Mouse (Mus musculus) heart, embryonic 13.5 days (tissue): ENCODE data around the gene Kctd21. TPM values are rescaled to one million over a fixed set of nuclear protein-coding genes. Genes with fewer than 3 reads are reported as not detected.

Experiments
- ATAC-seq: fragments of 200-750 bp; cut with Nextera tagmentation; 2 replicates; pipeline ENCODE4 v1.8.0; 2017; ENCODE audit warnings: moderate TSS enrichment; ENCODE audit not compliant: insufficient number of reproducible peaks, low FRiP score, low TSS enrichment; ENCODE audit errors: extremely low read depth
- H3K27ac ChIP-seq: fragments of 300-500 bp; sonication (generic); replicated peaks from 2 replicates; pipeline ENCODE4 v1.5.1; 2015; ENCODE audit warnings: moderate library complexity, mild to moderate bottlenecking, inconsistent platforms
- H3K27me3 ChIP-seq: fragments of 300-500 bp; sonication (generic); replicated peaks from 2 replicates; pipeline ENCODE4 v1.6.1; 2015; ENCODE audit warnings: mild to moderate bottlenecking, inconsistent platforms
- H3K36me3 ChIP-seq: fragments of 300-500 bp; sonication (generic); 2 replicates; pipeline ENCODE4 v1.6.1; 2015; ENCODE audit warnings: mild to moderate bottlenecking, inconsistent platforms
- H3K4me1 ChIP-seq: fragments of 300-500 bp; sonication (generic); 2 replicates; pipeline ENCODE4 v1.6.1; 2015; ENCODE audit warnings: inconsistent platforms
- H3K4me2 ChIP-seq: fragments of 300-500 bp; sonication (generic); 2 replicates; pipeline ENCODE4 v1.6.1; 2015; ENCODE audit warnings: inconsistent platforms, mild to moderate bottlenecking, moderate library complexity
- H3K4me3 ChIP-seq: fragments of 300-500 bp; sonication (generic); 2 replicates; pipeline ENCODE4 v1.5.1; 2015; ENCODE audit warnings: moderate library complexity, mild to moderate bottlenecking, inconsistent platforms
- H3K9ac ChIP-seq: fragments of 300-500 bp; sonication (generic); 2 replicates; pipeline ENCODE4 v1.6.1; 2015; ENCODE audit warnings: inconsistent platforms, mild to moderate bottlenecking, moderate library complexity
- H3K9me3 ChIP-seq: fragments of 300-500 bp; sonication (generic); 2 replicates; pipeline ENCODE4 v1.6.1; 2016; ENCODE audit warnings: inconsistent platforms
- WGBS: fragments of 180-500 bp; shearing (Covaris S2); methylation state at CpG from one replicate; pipeline ENCODE4 v1.1.7; 2015; ENCODE audit warnings: mixed read lengths; 5-methylcytosine and 5-hydroxymethylcytosine counted together
- polyA plus RNA-seq: library from polyadenylated mRNA; unstranded; fragments of >200 nt; fragmentation: Nextera tagmentation; extraction: Ambion mirVana; gene quantifications from 2 replicates; pipeline ENCODE4 v1.2.1, GENCODE M21; 2015

The Kctd21 gene
- polyA plus RNA-seq, 1 experiment from 2014 or later: 3.4 TPM

GRCm38 (mm10) chr7:97336678-97337077, 4.6 kb downstream of the Kctd21 start:
- WGBS: 61% methylated on average over 1 of the region's 1 CpGs
- Histone ChIP-seq H3K4me1 (peaks cover 39% of the 10 kb centered on the region), H3K27me3 (no peaks in the 10 kb centered on the region), H3K9me3 (no peaks in the 10 kb centered on the region), H3K27ac (no peak overlapping the region), H3K4me3 (no peak overlapping the region), H3K9ac (no peak overlapping the region), H3K4me2 (no peak overlapping the region), H3K36me3 (no peaks in the 10 kb centered on the region)
- ATAC-seq: no peak

GRCm38 (mm10) chr7:97338593-97338992, 6.5 kb downstream of the Kctd21 start:
- ATAC-seq: no peak
- WGBS: 77% methylated on average over 4 of the region's 4 CpGs
- Histone ChIP-seq H3K4me1 (peaks cover 43% of the 10 kb centered on the region), H3K27me3 (no peaks in the 10 kb centered on the region), H3K4me3 (no peak overlapping the region), H3K9ac (no peak overlapping the region), H3K27ac (no peak overlapping the region), H3K9me3 (no peaks in the 10 kb centered on the region), H3K4me2 (no peak overlapping the region), H3K36me3 (no peaks in the 10 kb centered on the region)

- H3K4me3 ChIP-seq: no peak overlapping the region
- H3K36me3 ChIP-seq: no peaks in the 10 kb centered on the region
- no peak overlapping the region for H3K4me2 ChIP-seq
- no peaks in the 10 kb centered on the region for H3K27me3 ChIP-seq
- peaks cover 51% of the 10 kb centered on the region for H3K4me1 ChIP-seq
- no peak overlapping the region for H3K27ac ChIP-seq
- H3K9ac ChIP-seq: no peak overlapping the region
- ATAC-seq: no peak
- WGBS: 92% methylated on average over 7 of the region's 7 CpGs
- no peaks in the 10 kb centered on the region for H3K9me3 ChIP-seq
Observed at GRCm38 (mm10) chr7:97339623-97340022, 7.5 kb downstream of the Kctd21 start.

- Histone ChIP-seq H3K9ac (no peak overlapping the region), H3K27ac (no peak overlapping the region), H3K4me2 (no peak overlapping the region), H3K9me3 (no peaks in the 10 kb centered on the region), H3K4me1 (peaks cover 67% of the 10 kb centered on the region), H3K36me3 (no peaks in the 10 kb centered on the region), H3K4me3 (no peak overlapping the region), H3K27me3 (no peaks in the 10 kb centered on the region)
- WGBS: 40% methylated on average over 18 of the region's 18 CpGs
- no peak for ATAC-seq
Observed at GRCm38 (mm10) chr7:97340907-97341849, 9.1 kb downstream of the Kctd21 start.

- H3K36me3 ChIP-seq: peaks cover 7% of the 10 kb centered on the region
- no peak overlapping the region for H3K4me2 ChIP-seq
- 15% methylated on average over 2 of the region's 2 CpGs for WGBS
- no peak for ATAC-seq
- H3K27me3 ChIP-seq: 0 out of 2 replicates have a peak, but pooled peaks cover under 1% of the 10 kb centered on the region
- no peaks in the 10 kb centered on the region for H3K9me3 ChIP-seq
- H3K4me3 ChIP-seq: no peak overlapping the region
- 0 out of 2 replicates have a peak overlapping the region, but pooled peaks have one; percentile 1 for H3K27ac ChIP-seq
- H3K4me1 ChIP-seq: peaks cover 66% of the 10 kb centered on the region
- no peak overlapping the region for H3K9ac ChIP-seq
Observed at GRCm38 (mm10) chr7:97342961-97343360, 10.8 kb downstream of the Kctd21 start.

GRCm38 (mm10) chr7:97344655-97345054, 12.5 kb downstream of the Kctd21 start:
- H3K27ac ChIP-seq: no peak overlapping the region
- 0 out of 2 replicates have a peak, but pooled peaks cover 4% of the 10 kb centered on the region for H3K27me3 ChIP-seq
- 64% methylated on average over 2 of the region's 2 CpGs for WGBS
- H3K4me2 ChIP-seq: no peak overlapping the region
- H3K9me3 ChIP-seq: no peaks in the 10 kb centered on the region
- H3K4me1 ChIP-seq: peaks cover 54% of the 10 kb centered on the region
- no peak for ATAC-seq
- H3K4me3 ChIP-seq: no peak overlapping the region
- no peak overlapping the region for H3K9ac ChIP-seq
- H3K36me3 ChIP-seq: peaks cover 18% of the 10 kb centered on the region

- no peak overlapping the region for H3K4me3 ChIP-seq
- H3K4me2 ChIP-seq: no peak overlapping the region
- ATAC-seq: no peak
- no peak overlapping the region for H3K9ac ChIP-seq
- WGBS: 57% methylated on average over 10 of the region's 10 CpGs
- no peaks in the 10 kb centered on the region for H3K9me3 ChIP-seq
- H3K27ac ChIP-seq: no peak overlapping the region
- peaks cover 18% of the 10 kb centered on the region for H3K36me3 ChIP-seq
- peaks cover 54% of the 10 kb centered on the region for H3K4me1 ChIP-seq
- H3K27me3 ChIP-seq: 0 out of 2 replicates have a peak, but pooled peaks cover 4% of the 10 kb centered on the region
Observed at GRCm38 (mm10) chr7:97345229-97345871, 13.2 kb downstream of the Kctd21 start.

- Histone ChIP-seq H3K4me1 (peaks cover 47% of the 10 kb centered on the region), H3K36me3 (peaks cover 18% of the 10 kb centered on the region), H3K27ac (no peak overlapping the region), H3K4me2 (no peak overlapping the region), H3K27me3 (0 out of 2 replicates have a peak, but pooled peaks cover 4% of the 10 kb centered on the region), H3K9ac (no peak overlapping the region), H3K4me3 (no peak overlapping the region), H3K9me3 (no peaks in the 10 kb centered on the region)
- WGBS: 67% methylated on average over 9 of the region's 9 CpGs
- ATAC-seq: no peak
Observed at GRCm38 (mm10) chr7:97346111-97346821, 14.1 kb downstream of the Kctd21 start.

GRCm38 (mm10) chr7:97346822-97347166, 14.7 kb downstream of the Kctd21 start:
- 0 out of 2 replicates have a peak, but pooled peaks cover 4% of the 10 kb centered on the region for H3K27me3 ChIP-seq
- H3K36me3 ChIP-seq: peaks cover 18% of the 10 kb centered on the region
- H3K27ac ChIP-seq: no peak overlapping the region
- H3K4me1 ChIP-seq: peaks cover 42% of the 10 kb centered on the region
- no peak overlapping the region for H3K9ac ChIP-seq
- no peaks in the 10 kb centered on the region for H3K9me3 ChIP-seq
- no peak for ATAC-seq
- no peak overlapping the region for H3K4me3 ChIP-seq
- WGBS: 68% methylated on average over 4 of the region's 4 CpGs
- no peak overlapping the region for H3K4me2 ChIP-seq

GRCm38 (mm10) chr7:97347464-97347863, 15.3 kb downstream of the Kctd21 start:
- Histone ChIP-seq H3K4me1 (peaks cover 38% of the 10 kb centered on the region), H3K27ac (no peak overlapping the region), H3K9ac (no peak overlapping the region), H3K27me3 (0 out of 2 replicates have a peak, but pooled peaks cover 4% of the 10 kb centered on the region), H3K4me2 (no peak overlapping the region), H3K4me3 (no peak overlapping the region), H3K9me3 (no peaks in the 10 kb centered on the region), H3K36me3 (peaks cover 18% of the 10 kb centered on the region)
- 89% methylated on average over 15 of the region's 15 CpGs for WGBS
- no peak for ATAC-seq

GRCm38 (mm10) chr7:97348318-97348717, 16.2 kb downstream of the Kctd21 start:
- WGBS: 71% methylated on average over 3 of the region's 3 CpGs
- ATAC-seq: no peak

More at GRCm38 (mm10) chr7:97348318-97348717, 16.2 kb downstream of the Kctd21 start:
- Histone ChIP-seq H3K4me1 (peaks cover 29% of the 10 kb centered on the region), H3K4me3 (no peak overlapping the region), H3K9me3 (no peaks in the 10 kb centered on the region), H3K36me3 (peaks cover 18% of the 10 kb centered on the region), H3K4me2 (no peak overlapping the region), H3K27me3 (0 out of 2 replicates have a peak, but pooled peaks cover 4% of the 10 kb centered on the region), H3K9ac (no peak overlapping the region), H3K27ac (no peak overlapping the region)
